Mouse (Mus musculus): Measurements from ENCODE around the gene Htra3. TPM values are rescaled to one million over a fixed set of nuclear protein-coding genes. Genes with fewer than 3 reads are reported as not detected.

Htra3 gene
- polyA plus RNA-seq, 1 experiment from 2014 or later, result 11.3 TPM

DNA sequence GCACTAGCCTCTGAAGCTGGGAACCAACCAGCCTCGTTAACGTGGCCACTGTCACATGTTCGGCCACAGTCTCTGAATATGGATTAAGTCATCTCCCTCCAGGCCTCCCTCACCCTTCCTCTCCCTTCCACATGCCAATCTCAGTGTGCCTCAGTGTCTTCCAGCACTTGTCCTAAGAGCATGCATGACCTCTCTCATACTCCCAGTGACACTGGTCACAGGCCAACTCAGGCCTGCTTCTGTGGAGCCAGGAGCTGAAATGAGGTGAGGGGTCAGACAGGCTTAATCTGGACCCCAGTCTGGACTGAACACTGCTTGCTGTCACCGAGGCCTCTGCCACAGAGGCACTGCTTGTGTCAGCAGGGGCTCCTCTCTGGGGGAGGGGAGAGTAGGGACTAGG lies 6.8 kb upstream of the Htra3 start:
- WGBS, result 69% methylated on average over 4 of the region's 4 CpGs
- Histone ChIP-seq H3K27ac (ENCODE audit: low read length) (no peak overlapping the region), H3K4me1 (replicated peaks; ENCODE audit: control insufficient read depth, insufficient read depth, low read length) (no peaks in the 10 kb centered on the region), H3K9me3 (ENCODE audit: control insufficient read depth, low read length) (no peaks in the 10 kb centered on the region), H3K27me3 (replicated peaks; ENCODE audit: control insufficient read depth, insufficient read depth, low read length) (no peaks in the 10 kb centered on the region), H3K9ac (replicated peaks; ENCODE audit: low read depth, low read length) (no peak overlapping the region), H3K36me3 (ENCODE audit: control insufficient read depth, insufficient read depth) (no peaks in the 10 kb centered on the region), H3K4me3 (replicated peaks; ENCODE audit: low read length) (no peak overlapping the region), H3K4me2 (ENCODE audit: low read length) (no peak overlapping the region)
- ATAC-seq, result no peak

DNA sequence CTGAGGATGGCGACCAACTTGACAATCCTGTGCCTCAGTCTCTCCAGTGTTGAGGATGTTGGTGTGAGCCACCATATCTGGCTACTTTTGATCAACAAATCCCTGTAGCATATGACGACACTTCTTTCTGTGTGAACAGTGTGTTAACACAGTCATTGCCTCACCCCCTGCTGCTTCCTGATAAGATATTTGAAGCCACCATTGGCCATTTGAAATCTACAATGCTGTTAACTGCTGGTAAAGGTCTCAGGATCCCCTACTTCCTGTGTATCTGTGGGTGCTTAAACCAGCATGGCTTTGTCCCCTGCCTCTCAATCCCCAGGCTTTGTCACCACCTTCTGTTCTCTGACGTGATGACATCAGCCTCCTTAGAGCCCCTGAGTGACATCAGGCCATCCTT lies 5.5 kb upstream of the Htra3 start:
- H3K9me3 ChIP-seq (ENCODE audit: control insufficient read depth, low read length), result no peaks in the 10 kb centered on the region
- no peaks in the 10 kb centered on the region for H3K36me3 ChIP-seq (ENCODE audit: control insufficient read depth, insufficient read depth)
- ATAC-seq, result no peak
- WGBS, result 57% methylated on average over 3 of the region's 3 CpGs
- no peak overlapping the region for H3K27ac ChIP-seq (ENCODE audit: low read length)
- peaks cover 9% of the 10 kb centered on the region for H3K27me3 ChIP-seq (replicated peaks; ENCODE audit: control insufficient read depth, insufficient read depth, low read length)
- no peak overlapping the region for H3K4me2 ChIP-seq (ENCODE audit: low read length)
- H3K4me3 ChIP-seq (replicated peaks; ENCODE audit: low read length), result no peak overlapping the region
- no peak overlapping the region for H3K9ac ChIP-seq (replicated peaks; ENCODE audit: low read depth, low read length)
- no peaks in the 10 kb centered on the region for H3K4me1 ChIP-seq (replicated peaks; ENCODE audit: control insufficient read depth, insufficient read depth, low read length)

GRCm38 (mm10) chr5:35680958-35681357 lies 1.4 kb upstream of the Htra3 start:
- H3K36me3 ChIP-seq (ENCODE audit: control insufficient read depth, insufficient read depth), result no peaks in the 10 kb centered on the region
- H3K4me3 ChIP-seq (replicated peaks; ENCODE audit: low read length), result no peak overlapping the region
- H3K27me3 ChIP-seq (replicated peaks; ENCODE audit: control insufficient read depth, insufficient read depth, low read length), result peaks cover 36% of the 10 kb centered on the region
- 38% methylated on average over 2 of the region's 2 CpGs for WGBS
- H3K4me1 ChIP-seq (replicated peaks; ENCODE audit: control insufficient read depth, insufficient read depth, low read length), result peaks cover 3% of the 10 kb centered on the region
- no peak overlapping the region for H3K9ac ChIP-seq (replicated peaks; ENCODE audit: low read depth, low read length)
- no peak overlapping the region for H3K4me2 ChIP-seq (ENCODE audit: low read length)
- ATAC-seq, result no peak
- no peaks in the 10 kb centered on the region for H3K9me3 ChIP-seq (ENCODE audit: control insufficient read depth, low read length)
- H3K27ac ChIP-seq (ENCODE audit: low read length), result no peak overlapping the region

- Histone ChIP-seq H3K4me3 (replicated peaks; ENCODE audit: low read length) (no peak overlapping the region), H3K4me2 (ENCODE audit: low read length) (no peak overlapping the region), H3K4me1 (replicated peaks; ENCODE audit: control insufficient read depth, insufficient read depth, low read length) (peaks cover 5% of the 10 kb centered on the region), H3K27me3 (replicated peaks; ENCODE audit: control insufficient read depth, insufficient read depth, low read length) (peaks cover 36% of the 10 kb centered on the region), H3K27ac (ENCODE audit: low read length) (no peak overlapping the region), H3K9me3 (ENCODE audit: control insufficient read depth, low read length) (no peaks in the 10 kb centered on the region), H3K9ac (replicated peaks; ENCODE audit: low read depth, low read length) (no peak overlapping the region), H3K36me3 (ENCODE audit: control insufficient read depth, insufficient read depth) (no peaks in the 10 kb centered on the region)
- no peak for ATAC-seq
- WGBS, result 86% methylated on average over 7 of the region's 7 CpGs
Measured at GRCm38 (mm10) chr5:35676964-35677363, 2.6 kb downstream of the Htra3 start.

GRCm38 (mm10) chr5:35674081-35674555 lies 5.5 kb downstream of the Htra3 start:
- ATAC-seq, result no peak
- Histone ChIP-seq H3K4me2 (ENCODE audit: low read length) (no peak overlapping the region), H3K4me3 (replicated peaks; ENCODE audit: low read length) (no peak overlapping the region), H3K36me3 (ENCODE audit: control insufficient read depth, insufficient read depth) (no peaks in the 10 kb centered on the region), H3K27ac (ENCODE audit: low read length) (no peak overlapping the region), H3K9me3 (ENCODE audit: control insufficient read depth, low read length) (no peaks in the 10 kb centered on the region), H3K4me1 (replicated peaks; ENCODE audit: control insufficient read depth, insufficient read depth, low read length) (peaks cover 11% of the 10 kb centered on the region), H3K27me3 (replicated peaks; ENCODE audit: control insufficient read depth, insufficient read depth, low read length) (peaks cover 17% of the 10 kb centered on the region), H3K9ac (replicated peaks; ENCODE audit: low read depth, low read length) (no peak overlapping the region)
- 58% methylated on average over 4 of the region's 4 CpGs for WGBS

DNA sequence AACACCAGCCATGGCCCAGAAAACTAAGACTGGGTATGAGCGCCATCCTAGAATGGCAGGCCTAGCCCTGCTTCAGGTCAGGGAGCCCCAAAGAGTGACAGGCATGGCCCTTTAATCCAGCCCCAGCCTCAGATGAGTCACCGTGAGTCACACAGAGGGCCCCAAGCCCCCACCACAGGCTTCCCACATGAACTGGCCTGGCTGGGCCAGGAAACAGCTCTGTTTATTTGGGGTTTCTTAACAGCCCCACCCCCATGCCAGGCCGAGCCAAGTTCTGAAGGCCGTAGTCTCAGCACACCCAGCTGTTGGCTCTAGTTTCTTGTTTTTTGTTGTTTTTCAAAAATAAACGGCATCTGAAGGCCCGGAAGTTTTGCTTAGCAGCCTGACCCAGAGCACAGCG lies 6.5 kb downstream of the Htra3 start:
- Histone ChIP-seq H3K4me1 (replicated peaks; ENCODE audit: control insufficient read depth, insufficient read depth, low read length) (peaks cover 8% of the 10 kb centered on the region), H3K4me2 (ENCODE audit: low read length) (no peak overlapping the region), H3K4me3 (replicated peaks; ENCODE audit: low read length) (no peak overlapping the region), H3K27ac (ENCODE audit: low read length) (no peak overlapping the region), H3K27me3 (replicated peaks; ENCODE audit: control insufficient read depth, insufficient read depth, low read length) (peaks cover 8% of the 10 kb centered on the region), H3K9ac (replicated peaks; ENCODE audit: low read depth, low read length) (no peak overlapping the region), H3K9me3 (ENCODE audit: control insufficient read depth, low read length) (no peaks in the 10 kb centered on the region), H3K36me3 (ENCODE audit: control insufficient read depth, insufficient read depth) (no peaks in the 10 kb centered on the region)
- ATAC-seq, result 0 out of 2 replicates have a peak, but pooled peaks have one; percentile 31
- WGBS, result 59% methylated on average over 7 of the region's 7 CpGs

- Histone ChIP-seq H3K4me3 (replicated peaks; ENCODE audit: low read length) (no peak overlapping the region), H3K36me3 (ENCODE audit: control insufficient read depth, insufficient read depth) (no peaks in the 10 kb centered on the region), H3K27ac (ENCODE audit: low read length) (no peak overlapping the region), H3K9ac (replicated peaks; ENCODE audit: low read depth, low read length) (no peak overlapping the region), H3K9me3 (ENCODE audit: control insufficient read depth, low read length) (no peaks in the 10 kb centered on the region), H3K27me3 (replicated peaks; ENCODE audit: control insufficient read depth, insufficient read depth, low read length) (peaks cover 4% of the 10 kb centered on the region; the same call in 1 of the 2 replicates), H3K4me2 (ENCODE audit: low read length) (no peak overlapping the region), H3K4me1 (replicated peaks; ENCODE audit: control insufficient read depth, insufficient read depth, low read length) (peaks cover 8% of the 10 kb centered on the region)
- WGBS, result 71% methylated on average over 1 of the region's 1 CpGs
- ATAC-seq, result no peak
Measured at GRCm38 (mm10) chr5:35672581-35672980, 7.0 kb downstream of the Htra3 start.

- Histone ChIP-seq H3K4me3 (replicated peaks; ENCODE audit: low read length) (no peak overlapping the region), H3K36me3 (ENCODE audit: control insufficient read depth, insufficient read depth) (no peaks in the 10 kb centered on the region), H3K27ac (ENCODE audit: low read length) (no peak overlapping the region), H3K4me1 (replicated peaks; ENCODE audit: control insufficient read depth, insufficient read depth, low read length) (peaks cover 8% of the 10 kb centered on the region), H3K9ac (replicated peaks; ENCODE audit: low read depth, low read length) (no peak overlapping the region), H3K4me2 (ENCODE audit: low read length) (no peak overlapping the region), H3K9me3 (ENCODE audit: control insufficient read depth, low read length) (no peaks in the 10 kb centered on the region), H3K27me3 (replicated peaks; ENCODE audit: control insufficient read depth, insufficient read depth, low read length) (no peaks in the 10 kb centered on the region)
- peak; percentile 31; the same call in 1 of the 2 replicates for ATAC-seq
- 60% methylated on average over 9 of the region's 9 CpGs for WGBS
Measured at GRCm38 (mm10) chr5:35671474-35671891, 8.1 kb downstream of the Htra3 start.

DNA sequence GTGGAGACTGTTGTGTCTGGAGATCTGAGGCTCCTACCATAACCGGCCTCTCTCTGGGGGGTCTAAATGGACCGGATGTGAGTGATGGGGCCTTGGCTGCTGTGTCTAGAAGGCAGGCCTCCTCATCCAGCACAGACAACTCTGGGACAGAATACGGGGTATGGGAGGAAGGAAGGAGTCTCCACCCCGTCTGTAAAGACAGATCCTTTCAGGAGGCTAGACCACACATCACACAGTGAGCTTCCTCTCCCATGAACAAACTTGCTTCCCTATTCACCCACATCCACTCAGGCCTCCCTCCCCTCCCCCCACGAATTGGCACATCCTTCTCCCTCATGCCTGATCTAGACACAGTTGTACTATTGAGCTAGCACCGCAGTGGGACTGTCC lies 9.2 kb downstream of the Htra3 start:
- no peaks in the 10 kb centered on the region for H3K27me3 ChIP-seq (replicated peaks; ENCODE audit: control insufficient read depth, insufficient read depth, low read length)
- no peak for ATAC-seq
- no peak overlapping the region for H3K27ac ChIP-seq (ENCODE audit: low read length)
- no peaks in the 10 kb centered on the region for H3K36me3 ChIP-seq (ENCODE audit: control insufficient read depth, insufficient read depth)
- peaks cover 8% of the 10 kb centered on the region for H3K4me1 ChIP-seq (replicated peaks; ENCODE audit: control insufficient read depth, insufficient read depth, low read length)
- no peak overlapping the region for H3K4me2 ChIP-seq (ENCODE audit: low read length)
- no peaks in the 10 kb centered on the region for H3K9me3 ChIP-seq (ENCODE audit: control insufficient read depth, low read length)
- H3K9ac ChIP-seq (replicated peaks; ENCODE audit: low read depth, low read length), result no peak overlapping the region
- no peak overlapping the region for H3K4me3 ChIP-seq (replicated peaks; ENCODE audit: low read length)
- WGBS, result 52% methylated on average over 6 of the region's 6 CpGs

Data from forebrain, embryonic 16.5 days (tissue).